Mouse (Mus musculus) neural tube, embryonic 15.5 days (tissue): ENCODE data around the gene Kif2b. TPM values are rescaled to one million over a fixed set of nuclear protein-coding genes. Genes with fewer than 3 reads are reported as not detected.

ENCODE experiments used
- ATAC-seq: fragments of 200-750 bp; cut with Nextera tagmentation; 2 replicates; pipeline ENCODE4 v1.8.0; 2017; ENCODE audit warnings: mild to moderate bottlenecking, moderate TSS enrichment, moderate library complexity; ENCODE audit not compliant: low FRiP score
- H3K27ac ChIP-seq: fragments of 300-500 bp; sonication (generic); replicated peaks from 2 replicates; pipeline ENCODE4 v1.5.1; 2015; ENCODE audit warnings: mild to moderate bottlenecking, inconsistent platforms
- H3K27me3 ChIP-seq: fragments of 300-500 bp; sonication (generic); replicated peaks from 2 replicates; pipeline ENCODE4 v1.6.1; 2015; ENCODE audit warnings: inconsistent platforms
- H3K36me3 ChIP-seq: fragments of 300-500 bp; sonication (generic); 2 replicates; pipeline ENCODE4 v1.6.1; 2015; ENCODE audit warnings: inconsistent platforms
- H3K4me1 ChIP-seq: fragments of 300-500 bp; sonication (generic); 2 replicates; pipeline ENCODE4 v1.6.1; 2015; ENCODE audit warnings: inconsistent platforms
- H3K4me2 ChIP-seq: fragments of 300-500 bp; sonication (generic); 2 replicates; pipeline ENCODE4 v1.6.1; 2015; ENCODE audit warnings: inconsistent platforms, mild to moderate bottlenecking, moderate library complexity
- H3K4me3 ChIP-seq: fragments of 300-500 bp; sonication (generic); replicated peaks from 2 replicates; pipeline ENCODE4 v1.5.1; 2015; ENCODE audit warnings: mild to moderate bottlenecking, inconsistent platforms
- H3K9ac ChIP-seq: fragments of 300-500 bp; sonication (generic); replicated peaks from 2 replicates; pipeline ENCODE4 v1.6.1; 2015; ENCODE audit warnings: mild to moderate bottlenecking, inconsistent platforms
- H3K9me3 ChIP-seq: fragments of 300-500 bp; sonication (generic); replicated peaks from 2 replicates; pipeline ENCODE4 v1.6.1; 2016; ENCODE audit warnings: inconsistent platforms
- WGBS: fragments of 180-500 bp; shearing (Covaris S2); methylation state at CpG from one replicate; pipeline ENCODE4 v1.1.7; 2015; ENCODE audit warnings: mixed read lengths; 5-methylcytosine and 5-hydroxymethylcytosine counted together
- polyA plus RNA-seq: library from polyadenylated mRNA; unstranded; fragments of >200 nt; fragmentation: Nextera tagmentation; extraction: Ambion mirVana; gene quantifications from 2 replicates; pipeline ENCODE4 v1.2.1, GENCODE M21; 2015

Gene Kif2b
- not detected in 2 replicates for polyA plus RNA-seq

DNA sequence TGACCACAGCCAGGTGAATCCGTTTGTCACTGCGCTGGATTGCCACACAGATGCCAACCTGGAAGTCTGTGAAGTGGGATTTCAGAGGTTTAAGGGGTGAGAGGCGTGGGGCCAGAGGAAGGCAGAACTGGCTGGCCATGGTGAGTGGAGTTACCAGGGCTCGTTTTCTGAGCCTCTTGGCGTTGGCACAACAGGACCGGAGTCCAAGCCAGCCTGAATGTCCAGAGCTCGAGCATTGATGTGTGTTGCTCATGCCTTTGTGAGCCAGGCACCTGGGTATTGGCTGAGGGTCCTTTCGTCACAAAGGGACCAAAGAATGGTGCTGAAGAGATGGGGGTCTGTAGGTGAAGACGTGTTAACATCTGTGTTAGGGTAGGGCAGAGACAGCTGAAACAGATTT is at the start of gene Kif2b:
TSS of gene Kif2b (minus strand) at position 242 of the 400 bp plus-strand sequence.
- no peak for ATAC-seq
- no peak within 1 kb of the TSS for H3K4me3 ChIP-seq
- H3K4me1 ChIP-seq = no peaks in the 10 kb centered on the region
- WGBS = 90% methylated on average over 9 of the region's 9 CpGs
- no peak within 1 kb of the TSS for H3K4me2 ChIP-seq
- no peak within 1 kb of the TSS for H3K9ac ChIP-seq
- H3K9me3 ChIP-seq = no peaks in the 10 kb centered on the region; the same call in 1 of the 2 replicates
- H3K36me3 ChIP-seq = no peaks in the 10 kb centered on the region
- H3K27me3 ChIP-seq = no peaks in the 10 kb centered on the region
- H3K27ac ChIP-seq = no peak within 1 kb of the TSS

DNA sequence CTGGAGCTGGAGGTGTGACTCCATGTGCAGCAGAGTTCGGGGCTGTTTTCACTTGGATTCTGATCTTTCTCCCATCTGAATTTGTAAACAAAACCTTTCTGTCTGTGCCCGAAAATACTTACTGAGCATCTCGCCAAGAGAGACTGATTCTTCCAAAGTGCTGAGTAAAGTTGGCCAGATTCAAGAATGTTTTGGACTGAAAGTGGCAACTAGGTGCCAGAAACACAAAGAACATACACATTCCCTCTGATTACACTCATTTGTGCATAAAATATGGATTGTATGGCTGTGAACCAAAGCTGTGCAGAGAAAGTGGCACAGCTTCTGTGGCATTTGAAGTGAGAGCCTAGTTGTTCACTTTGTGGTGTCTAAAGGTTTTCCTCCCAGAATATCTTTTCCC is 15.7 kb upstream of the Kif2b start:
- no peaks in the 10 kb centered on the region for H3K4me1 ChIP-seq
- H3K36me3 ChIP-seq = no peaks in the 10 kb centered on the region
- H3K9me3 ChIP-seq = no peaks in the 10 kb centered on the region
- H3K9ac ChIP-seq = no peak overlapping the region
- no peak overlapping the region for H3K4me3 ChIP-seq
- ATAC-seq = no peak
- no peak overlapping the region for H3K4me2 ChIP-seq
- 74% methylated on average over 3 of the region's 3 CpGs for whole genome bisulfite sequencing
- H3K27me3 ChIP-seq = no peaks in the 10 kb centered on the region
- H3K27ac ChIP-seq = no peak overlapping the region

DNA sequence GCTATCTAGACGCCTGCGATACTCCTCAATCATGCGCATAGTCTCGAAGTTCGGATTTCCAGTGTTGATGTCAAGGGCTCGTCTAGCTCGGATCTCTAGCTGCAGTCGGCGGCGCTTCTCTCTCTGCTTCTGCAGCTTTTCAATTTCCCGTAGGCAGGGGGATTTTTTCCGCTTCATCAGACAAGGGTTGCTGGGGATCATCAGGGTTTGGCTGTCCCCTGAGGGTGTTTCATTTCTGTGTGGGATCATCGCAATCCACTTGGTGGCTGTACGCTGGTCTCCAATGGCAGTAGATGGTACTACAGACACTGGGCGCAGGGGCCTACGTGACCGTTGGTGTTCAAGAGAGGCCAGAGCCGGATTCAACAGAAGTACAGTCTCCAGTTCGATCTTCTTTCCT is 502 bp downstream of the Kif2b start:
- no peak for ATAC-seq
- Histone ChIP-seq H3K9me3 (no peaks in the 10 kb centered on the region; the same call in 1 of the 2 replicates), H3K9ac (no peak overlapping the region), H3K4me3 (no peak overlapping the region), H3K4me1 (no peaks in the 10 kb centered on the region), H3K36me3 (no peaks in the 10 kb centered on the region), H3K27me3 (no peaks in the 10 kb centered on the region), H3K27ac (no peak overlapping the region), H3K4me2 (no peak overlapping the region)
- WGBS = 94% methylated on average over 19 of the region's 19 CpGs

DNA sequence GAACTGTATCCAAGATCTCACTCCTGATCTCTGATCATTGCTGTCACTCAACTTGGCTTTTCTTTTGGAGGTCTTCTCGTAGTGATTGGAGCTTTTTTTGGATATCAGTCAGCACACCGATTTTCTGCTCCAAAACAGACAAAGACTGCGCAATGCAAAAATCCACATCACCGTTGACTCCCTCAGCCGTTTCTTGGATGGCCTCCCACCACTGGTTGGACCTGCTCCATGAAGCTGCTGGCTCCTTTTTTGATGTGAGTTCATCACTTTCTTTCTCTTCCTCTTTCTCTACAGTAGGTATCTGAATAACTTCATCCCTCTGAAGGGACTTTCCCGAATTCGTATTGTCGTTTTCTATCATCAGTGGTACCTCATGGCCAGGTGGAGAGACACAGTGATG is 2.0 kb downstream of the Kif2b start:
- no peaks in the 10 kb centered on the region; the same call in 1 of the 2 replicates for H3K9me3 ChIP-seq
- 95% methylated on average over 8 of the region's 8 CpGs for WGBS
- H3K4me1 ChIP-seq = no peaks in the 10 kb centered on the region
- H3K36me3 ChIP-seq = no peaks in the 10 kb centered on the region
- H3K27me3 ChIP-seq = no peaks in the 10 kb centered on the region
- no peak for ATAC-seq
- H3K9ac ChIP-seq = no peak overlapping the region
- H3K27ac ChIP-seq = no peak overlapping the region
- no peak overlapping the region for H3K4me2 ChIP-seq
- no peak overlapping the region for H3K4me3 ChIP-seq

DNA sequence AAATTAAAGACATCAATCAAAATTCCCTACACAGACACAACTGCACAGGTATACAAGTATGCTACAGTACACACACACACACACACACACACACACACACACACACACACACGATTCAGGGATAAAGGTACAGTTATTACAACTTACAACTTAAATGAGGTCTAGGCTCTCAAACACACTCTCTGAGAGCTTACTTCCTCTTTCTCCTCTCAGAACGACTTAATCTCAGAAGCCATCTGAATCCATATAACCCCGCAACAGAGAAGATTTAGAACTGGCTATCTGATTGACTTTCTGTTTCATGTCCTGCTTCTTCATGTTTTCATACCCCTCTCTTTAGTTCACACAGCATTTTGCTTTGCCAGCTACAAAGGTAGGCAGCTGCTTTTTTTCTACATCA is 2.9 kb downstream of the Kif2b start:
- Histone ChIP-seq H3K27ac (no peak overlapping the region), H3K9me3 (no peaks in the 10 kb centered on the region; the same call in 1 of the 2 replicates), H3K4me1 (no peaks in the 10 kb centered on the region), H3K4me3 (no peak overlapping the region), H3K27me3 (no peaks in the 10 kb centered on the region), H3K9ac (no peak overlapping the region), H3K4me2 (no peak overlapping the region), H3K36me3 (no peaks in the 10 kb centered on the region)
- 80% methylated on average over 3 of the region's 3 CpGs for WGBS
- no peak for ATAC-seq

DNA sequence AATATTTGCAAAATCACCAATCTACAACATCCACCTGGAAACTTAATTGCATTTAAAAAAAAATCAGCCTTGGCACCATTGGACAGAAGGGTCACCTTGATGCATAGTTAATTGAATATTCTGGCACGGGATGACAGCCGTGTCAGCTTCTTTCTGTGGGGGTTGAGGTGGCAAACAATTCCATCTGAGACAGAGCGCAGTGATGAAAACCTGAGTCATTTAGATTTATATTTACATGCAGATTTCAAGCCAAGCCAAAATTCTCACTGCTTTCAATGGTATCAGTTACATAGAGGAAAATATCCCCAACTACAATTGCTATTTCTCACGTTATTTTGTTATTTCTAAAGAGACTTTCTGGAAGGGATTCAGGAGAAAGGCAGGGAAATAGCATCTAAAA is 46.6 kb downstream of the Kif2b start:
- no peaks in the 10 kb centered on the region for H3K27me3 ChIP-seq
- no peak overlapping the region for H3K4me3 ChIP-seq
- H3K4me1 ChIP-seq = no peaks in the 10 kb centered on the region
- H3K36me3 ChIP-seq = no peaks in the 10 kb centered on the region
- no peak overlapping the region for H3K27ac ChIP-seq
- H3K9me3 ChIP-seq = no peaks in the 10 kb centered on the region
- no peak for ATAC-seq
- H3K4me2 ChIP-seq = no peak overlapping the region
- WGBS = 73% methylated on average over 4 of the region's 4 CpGs
- H3K9ac ChIP-seq = no peak overlapping the region
